Mouse (Mus musculus) ES-E14 (cell line): ENCODE data around the gene Edem1. TPM values are rescaled to one million over a fixed set of nuclear protein-coding genes. Genes with fewer than 3 reads are reported as not detected.

Experiments
- DNase-seq: peaks from one replicate; pipeline ENCODE4 v3.0.0-alpha.2; 2013; ENCODE audit warnings: low read depth, low spot score
- H3K27ac ChIP-seq: 2 replicates; pipeline ENCODE4 v1.5.1; 2012; ENCODE audit warnings: low read depth, mild to moderate bottlenecking, low read length, moderate library complexity, mixed read lengths; ENCODE audit not compliant: poor library complexity, insufficient read depth, severe bottlenecking
- H3K36me3 ChIP-seq: 2 replicates; pipeline ENCODE4 v1.6.1; 2012; ENCODE audit warnings: mild to moderate bottlenecking, low read length, moderate library complexity, mixed read lengths; ENCODE audit not compliant: control insufficient read depth, poor library complexity, insufficient read depth, severe bottlenecking
- H3K4me1 ChIP-seq, 2 experiments: fragments of 150-350 bp in 1 of 2; sonication (generic) in 1 of 2; 2 replicates each; pipeline ENCODE4 v1.6.1; 2012; ENCODE audit warnings: low read length in 2 of 2, mild to moderate bottlenecking in 1 of 2, mixed read lengths in 1 of 2; ENCODE audit not compliant: control insufficient read depth in 2 of 2, insufficient read depth in 2 of 2, poor library complexity in 1 of 2
- H3K4me3 ChIP-seq, 2 experiments: fragments of 150-350 bp in 1 of 2; sonication (generic) in 1 of 2; 2 replicates each; pipeline ENCODE4 v1.5.1; 2012; ENCODE audit warnings: low read length in 2 of 2, low read depth in 1 of 2, mild to moderate bottlenecking in 1 of 2, mixed read lengths in 1 of 2; ENCODE audit not compliant: insufficient read depth in 1 of 2, poor library complexity in 1 of 2, severe bottlenecking in 1 of 2
- H3K9ac ChIP-seq: 2 replicates; pipeline ENCODE4 v1.6.1; 2012; ENCODE audit warnings: low read depth, mild to moderate bottlenecking, low read length, mixed read lengths; ENCODE audit not compliant: poor library complexity, insufficient read depth, severe bottlenecking
- H3K9me3 ChIP-seq: fragments of 150-350 bp; sonication (generic); 2 replicates; pipeline ENCODE4 v1.6.1; 2012; ENCODE audit warnings: low read depth, mild to moderate bottlenecking, low read length; ENCODE audit not compliant: control insufficient read depth, insufficient read depth
- CHD2 ChIP-seq: IDR thresholded peaks from 2 replicates; pipeline ENCODE4 v1.6.1; 2014; ENCODE audit warnings: mild to moderate bottlenecking, low read depth, low read length, inconsistent platforms
- HCFC1 ChIP-seq: IDR thresholded peaks from 2 replicates; pipeline ENCODE4 v1.6.1; 2012; ENCODE audit warnings: low read length, inconsistent platforms, borderline replicate concordance; ENCODE audit not compliant: insufficient read depth
- MAFK ChIP-seq: IDR thresholded peaks from 2 replicates; pipeline ENCODE4 v1.6.1; 2014; ENCODE audit warnings: mild to moderate bottlenecking, low read depth, low read length, inconsistent platforms; ENCODE audit not compliant: insufficient read depth
- ZC3H11A ChIP-seq: IDR thresholded peaks from 2 replicates; pipeline ENCODE4 v1.6.1; 2012; ENCODE audit warnings: low read depth, mild to moderate bottlenecking, inconsistent platforms, low read length, borderline replicate concordance
- ZNF384 ChIP-seq: IDR thresholded peaks from 2 replicates; pipeline ENCODE4 v1.6.1; 2012; ENCODE audit warnings: low read depth, low read length, inconsistent platforms
- in situ Hi-C, 2 experiments: fragments of 600-800 bp; cut with MboI; formaldehyde crosslinking; loops; one replicate each; pipeline ENCODE4 v1.15.1; 2025; ENCODE audit warnings: low sequenced_read_pairs in 2 of 2, inconsistent platforms in 1 of 2; ENCODE audit not compliant: unreplicated experiment in 2 of 2
- total RNA-seq: library from RNA; depleted of rRNA; stranded (reverse); fragments of 300-350 nt; gene quantifications from 2 replicates; pipeline ENCODE4 v1.2.3, GENCODE M21; 2012; rRNA removed

The Edem1 gene
- total RNA-seq: 27.6 and 29.4 TPM in 2 replicates

DNA sequence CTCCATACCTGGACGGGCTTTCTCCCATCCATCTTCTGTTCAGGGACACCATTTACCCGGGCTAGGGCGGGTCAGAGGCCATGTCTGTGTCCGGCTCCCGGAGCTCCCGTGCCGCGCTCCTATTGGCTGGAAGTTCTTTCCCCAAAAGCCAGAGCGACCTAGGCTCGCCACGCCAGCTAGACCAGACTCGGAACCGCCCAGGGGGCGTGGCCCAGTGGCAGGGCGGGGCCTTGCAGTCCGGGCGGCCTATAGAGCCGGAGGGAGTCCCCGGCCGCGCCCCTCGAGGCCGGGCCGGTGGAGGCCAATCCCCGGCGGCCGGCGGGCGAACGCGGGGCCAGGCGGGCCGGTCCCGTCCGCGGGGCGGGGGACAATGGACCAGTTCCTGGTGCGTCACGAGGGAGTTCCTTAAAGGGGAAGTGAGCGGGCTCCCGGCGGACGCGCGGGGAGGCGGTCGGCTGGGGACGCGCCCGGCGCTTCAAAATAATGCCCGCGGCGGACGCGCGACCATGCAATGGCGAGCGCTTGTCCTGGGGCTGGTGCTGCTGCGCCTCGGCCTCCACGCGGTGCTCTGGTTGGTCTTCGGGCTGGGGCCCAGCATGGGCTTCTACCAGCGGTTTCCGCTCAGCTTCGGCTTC, at the start of gene Edem1:
Gene Edem1 (plus strand): TSS at position 408 of the 635 bp plus-strand sequence.
- peak within 1 kb of the TSS; percentile 88 to 94 for H3K4me3 ChIP-seq
- TF ChIP-seq MAFK: no peak
- no peak for TF ChIP-seq ZNF384
- 0 out of 2 replicates have a peak, but pooled peaks have one; percentile 16 for TF ChIP-seq HCFC1
- TF ChIP-seq CHD2: no peak
- TF ChIP-seq ZC3H11A: no peak
- no peaks in the 10 kb centered on the region for H3K9me3 ChIP-seq
- peaks cover 0 to 5% of the 10 kb centered on the region in 2 experiments; a peak in 1 of 4 replicates for H3K4me1 ChIP-seq
- in situ Hi-C loops: no loop called here
- H3K36me3 ChIP-seq: no peaks in the 10 kb centered on the region
- H3K9ac ChIP-seq: peak within 1 kb of the TSS; percentile 86
- H3K27ac ChIP-seq: peak within 1 kb of the TSS; percentile 20; the same call in 1 of the 2 replicates
- DNase-seq: peak; percentile 94

DNA sequence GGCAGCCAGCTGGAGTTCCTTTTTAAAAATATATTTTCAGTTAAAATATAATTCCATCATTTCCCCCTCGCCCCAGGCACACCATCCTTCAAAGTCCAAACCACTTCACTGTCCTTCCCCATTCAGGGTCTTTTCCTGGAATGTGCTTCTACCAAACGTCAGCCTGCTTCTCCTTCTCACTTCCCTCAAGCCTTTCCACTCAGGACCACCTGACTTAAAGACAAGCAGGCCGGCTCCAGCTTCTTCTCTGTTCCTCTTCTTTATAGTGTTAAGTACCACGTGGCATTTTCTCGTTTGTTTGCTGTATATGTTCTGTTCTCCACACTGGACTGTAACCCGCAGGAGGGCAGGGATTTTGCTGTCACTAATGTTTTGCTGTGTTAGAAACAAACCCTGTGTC, 46.6 kb upstream of the Edem1 start:
- in situ Hi-C loops: no loop called here
- TF ChIP-seq ZNF384: no peak
- TF ChIP-seq ZC3H11A: no peak
- no peak for TF ChIP-seq MAFK
- TF ChIP-seq CHD2: no peak
- TF ChIP-seq HCFC1: no peak
- DNase-seq: no peak
- H3K9me3 ChIP-seq: no peaks in the 10 kb centered on the region
- H3K4me1 ChIP-seq: peaks cover 0 to 8% of the 10 kb centered on the region in 2 experiments; a peak in 3 of 4 replicates
- no peak overlapping the region for H3K27ac ChIP-seq
- no peak overlapping the region for H3K4me3 ChIP-seq
- H3K36me3 ChIP-seq: no peaks in the 10 kb centered on the region
- H3K9ac ChIP-seq: no peak overlapping the region

DNA sequence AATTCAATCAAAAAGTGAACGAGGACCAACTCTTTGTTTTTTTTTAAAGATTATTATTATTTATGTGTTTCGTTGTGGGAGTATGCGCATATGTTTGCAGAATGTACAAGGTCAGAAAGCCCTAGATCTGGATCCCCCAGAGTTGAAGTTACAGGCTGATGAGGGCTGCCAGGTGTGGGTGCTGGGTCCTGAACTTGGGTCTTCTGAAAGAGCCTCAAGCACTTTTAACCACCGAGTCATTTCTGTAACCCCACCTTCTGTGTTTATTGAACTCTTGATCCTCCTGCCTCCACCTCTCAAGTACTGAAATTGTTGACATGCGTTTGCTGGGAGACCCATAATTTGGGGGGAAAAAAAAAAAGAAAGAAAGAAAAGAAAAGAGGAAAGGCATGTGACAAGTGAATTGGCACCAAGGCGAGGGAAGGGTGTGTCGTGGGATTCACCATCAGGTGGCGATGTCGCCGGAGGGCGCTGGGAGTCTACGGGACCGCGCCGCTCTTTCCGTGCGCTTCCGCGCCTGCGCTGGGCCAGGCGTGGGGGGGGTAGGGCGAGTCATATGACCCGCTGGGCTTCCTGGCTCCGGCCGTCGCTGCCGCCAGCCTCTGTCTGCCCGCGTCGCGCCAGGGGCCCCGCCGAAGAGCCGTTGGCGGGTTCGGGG, 45.8 kb upstream of the Edem1 start, which contains the start of gene Arl8b:
Gene Arl8b (plus strand): TSS at position 574 of the 658 bp plus-strand sequence.
- Histone ChIP-seq H3K4me3 (peak within 1 kb of the TSS; percentile 87), H3K27ac (no peak within 1 kb of the TSS), H3K4me1 (peaks cover 0 to 8% of the 10 kb centered on the region in 2 experiments; a peak in 3 of 4 replicates), H3K36me3 (no peaks in the 10 kb centered on the region), H3K9ac (peak within 1 kb of the TSS; percentile 92), H3K9me3 (no peaks in the 10 kb centered on the region)
- peak; percentile 87 for DNase-seq
- in situ Hi-C loops: no loop called here
- TF ChIP-seq HCFC1 (peak; percentile 71; the same call in 1 of the 2 replicates), ZNF384 (no peak), MAFK (no peak)

DNA sequence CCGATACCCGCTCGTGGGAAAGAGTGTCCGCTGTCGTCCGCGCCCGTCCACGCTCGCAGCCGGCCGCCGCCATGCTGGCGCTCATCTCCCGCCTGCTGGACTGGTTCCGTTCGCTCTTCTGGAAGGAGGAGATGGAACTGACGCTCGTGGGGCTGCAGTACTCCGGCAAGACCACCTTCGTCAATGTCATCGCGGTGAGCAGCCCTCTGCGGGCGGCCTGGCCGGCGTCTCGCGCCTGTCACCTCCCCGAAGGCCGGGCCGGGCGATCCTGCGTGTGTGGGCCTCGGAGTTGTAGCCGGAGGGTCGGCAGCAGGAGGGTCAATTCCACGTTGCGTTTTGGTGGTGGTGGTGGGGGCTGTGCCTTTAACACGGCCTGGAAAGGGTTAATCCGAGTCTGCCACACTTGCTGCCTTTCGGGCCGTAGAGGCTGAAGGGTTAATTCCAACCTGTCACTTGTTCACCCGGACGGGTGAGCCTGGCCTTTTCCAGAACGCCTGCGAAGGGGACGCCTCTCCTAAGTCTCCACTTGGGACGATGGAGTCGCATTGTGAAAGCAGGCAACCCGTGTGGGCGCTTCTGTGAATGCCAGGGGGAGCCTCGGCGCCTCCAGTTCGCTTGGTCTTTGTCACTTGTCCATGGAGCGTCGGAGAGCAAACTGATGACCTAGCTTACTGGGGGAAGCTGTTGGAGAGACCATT, 45.1 kb upstream of the Edem1 start:
- Histone ChIP-seq H3K9ac (peak overlapping the region; percentile 92), H3K4me1 (peaks cover 0 to 8% of the 10 kb centered on the region in 2 experiments; a peak in 3 of 4 replicates), H3K4me3 (peak overlapping the region; percentile 87), H3K9me3 (no peaks in the 10 kb centered on the region), H3K27ac (no peak overlapping the region), H3K36me3 (no peaks in the 10 kb centered on the region)
- in situ Hi-C loops: no loop called here
- no peak for TF ChIP-seq CHD2
- TF ChIP-seq MAFK: no peak
- no peak for TF ChIP-seq ZNF384
- no peak for TF ChIP-seq ZC3H11A
- no peak for TF ChIP-seq HCFC1
- DNase-seq: no peak
